Mouse (Mus musculus): ENCODE measurements around the gene Chid1. TPM values are rescaled to one million over a fixed set of nuclear protein-coding genes. Genes with fewer than 3 reads are reported as not detected.
A peak's percentile ranks its signal among the peaks of the same experiment; 100 is the strongest.

Chid1 gene
- polyA plus RNA-seq, 1 experiment: 89.4 TPM

DNA sequence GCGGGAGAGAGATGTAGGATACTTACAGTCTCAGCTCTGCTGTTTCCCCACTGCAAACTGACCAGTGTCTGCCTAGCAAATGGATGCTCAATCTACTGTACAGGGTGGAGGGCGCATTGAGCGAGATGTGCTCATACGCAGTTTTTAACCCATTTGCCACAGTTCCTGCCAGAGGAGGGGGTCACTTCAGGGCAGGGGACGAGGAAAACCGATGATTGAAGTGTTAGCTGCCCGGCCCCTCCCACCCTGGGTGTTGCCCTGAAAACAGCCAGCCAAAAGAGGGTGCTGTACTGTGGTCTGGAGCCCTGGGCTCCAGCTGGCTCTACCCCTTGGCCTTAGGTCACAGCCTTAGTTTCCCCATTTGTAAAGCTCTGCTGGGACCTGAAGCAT is 62.7 kb downstream of the Chid1 start:
- no peak for TF ChIP-seq CTCF (IDR thresholded peaks at IDR 0.05; ENCODE audit: control insufficient read depth, insufficient read depth, insufficient replicate concordance, low read depth, low read length)
- TF ChIP-seq POLR2A (IDR thresholded peaks at IDR 0.05; ENCODE audit: control insufficient read depth, low read depth, low read length): no peak
- Histone ChIP-seq H3K4me1 (ENCODE audit: control insufficient read depth, insufficient read depth, low read length) (peaks cover 30% of the 10 kb centered on the region), H3K36me3 (ENCODE audit: control insufficient read depth, insufficient read depth, low read length) (no peaks in the 10 kb centered on the region), H3K27ac (ENCODE audit: control insufficient read depth, insufficient read depth, low read depth, low read length) (peak overlapping the region; percentile 86), H3K4me3 (ENCODE audit: control insufficient read depth, low read depth, low read length) (peak overlapping the region; percentile 92), H3K27me3 (ENCODE audit: control insufficient read depth, insufficient read depth, low read length) (no peaks in the 10 kb centered on the region)

GRCm38 (mm10) chr7:141476226-141476980 is 63.3 kb downstream of the Chid1 start:
- TF ChIP-seq CTCF (IDR thresholded peaks at IDR 0.05; ENCODE audit: control insufficient read depth, insufficient read depth, insufficient replicate concordance, low read depth, low read length) (no peak), POLR2A (IDR thresholded peaks at IDR 0.05; ENCODE audit: control insufficient read depth, low read depth, low read length) (no peak; the same call in 1 of the 2 replicates)
- H3K36me3 ChIP-seq (ENCODE audit: control insufficient read depth, insufficient read depth, low read length): no peaks in the 10 kb centered on the region
- H3K4me3 ChIP-seq (ENCODE audit: control insufficient read depth, low read depth, low read length): peak overlapping the region; percentile 92
- H3K4me1 ChIP-seq (ENCODE audit: control insufficient read depth, insufficient read depth, low read length): peaks cover 26% of the 10 kb centered on the region
- H3K27me3 ChIP-seq (ENCODE audit: control insufficient read depth, insufficient read depth, low read length): no peaks in the 10 kb centered on the region
- peak overlapping the region; percentile 86 for H3K27ac ChIP-seq (ENCODE audit: control insufficient read depth, insufficient read depth, low read depth, low read length)

GRCm38 (mm10) chr7:141475805-141476158 is 63.9 kb downstream of the Chid1 start:
- Histone ChIP-seq H3K27me3 (ENCODE audit: control insufficient read depth, insufficient read depth, low read length) (no peaks in the 10 kb centered on the region), H3K36me3 (ENCODE audit: control insufficient read depth, insufficient read depth, low read length) (no peaks in the 10 kb centered on the region), H3K27ac (ENCODE audit: control insufficient read depth, insufficient read depth, low read depth, low read length) (peak overlapping the region; percentile 86), H3K4me1 (ENCODE audit: control insufficient read depth, insufficient read depth, low read length) (peaks cover 23% of the 10 kb centered on the region), H3K4me3 (ENCODE audit: control insufficient read depth, low read depth, low read length) (peak overlapping the region; percentile 92)
- TF ChIP-seq CTCF (IDR thresholded peaks at IDR 0.05; ENCODE audit: control insufficient read depth, insufficient read depth, insufficient replicate concordance, low read depth, low read length) (no peak), POLR2A (IDR thresholded peaks at IDR 0.05; ENCODE audit: control insufficient read depth, low read depth, low read length) (no peak)

- TF ChIP-seq CTCF (IDR thresholded peaks at IDR 0.05; ENCODE audit: control insufficient read depth, insufficient read depth, insufficient replicate concordance, low read depth, low read length) (no peak), POLR2A (IDR thresholded peaks at IDR 0.05; ENCODE audit: control insufficient read depth, low read depth, low read length) (peak; percentile 73)
- peak within 1 kb of the TSS; percentile 86 for H3K27ac ChIP-seq (ENCODE audit: control insufficient read depth, insufficient read depth, low read depth, low read length)
- peak within 1 kb of the TSS; percentile 92 for H3K4me3 ChIP-seq (ENCODE audit: control insufficient read depth, low read depth, low read length)
- H3K27me3 ChIP-seq (ENCODE audit: control insufficient read depth, insufficient read depth, low read length): no peaks in the 10 kb centered on the region
- peaks cover 23% of the 10 kb centered on the region for H3K4me1 ChIP-seq (ENCODE audit: control insufficient read depth, insufficient read depth, low read length)
- no peaks in the 10 kb centered on the region; the same call in 1 of the 2 replicates for H3K36me3 ChIP-seq (ENCODE audit: control insufficient read depth, insufficient read depth, low read length)
Observed at GRCm38 (mm10) chr7:141475011-141475804, 64.4 kb downstream of the Chid1 start, which contains the start of the genes Polr2l and Tspan4. Gene Polr2l (minus strand): TSS chr7:141475132. Gene Tspan4 (plus strand): TSS chr7:141475240.

GRCm38 (mm10) chr7:141474160-141474559 is 65.5 kb downstream of the Chid1 start:
- H3K27me3 ChIP-seq (ENCODE audit: control insufficient read depth, insufficient read depth, low read length): no peaks in the 10 kb centered on the region
- H3K36me3 ChIP-seq (ENCODE audit: control insufficient read depth, insufficient read depth, low read length): no peaks in the 10 kb centered on the region; the same call in 1 of the 2 replicates
- TF ChIP-seq POLR2A (IDR thresholded peaks at IDR 0.05; ENCODE audit: control insufficient read depth, low read depth, low read length) (no peak), CTCF (IDR thresholded peaks at IDR 0.05; ENCODE audit: control insufficient read depth, insufficient read depth, insufficient replicate concordance, low read depth, low read length) (no peak)
- H3K4me3 ChIP-seq (ENCODE audit: control insufficient read depth, low read depth, low read length): peak overlapping the region; percentile 92
- no peak overlapping the region; the same call in 1 of the 2 replicates for H3K27ac ChIP-seq (ENCODE audit: control insufficient read depth, insufficient read depth, low read depth, low read length)
- H3K4me1 ChIP-seq (ENCODE audit: control insufficient read depth, insufficient read depth, low read length): peaks cover 25% of the 10 kb centered on the region

DNA sequence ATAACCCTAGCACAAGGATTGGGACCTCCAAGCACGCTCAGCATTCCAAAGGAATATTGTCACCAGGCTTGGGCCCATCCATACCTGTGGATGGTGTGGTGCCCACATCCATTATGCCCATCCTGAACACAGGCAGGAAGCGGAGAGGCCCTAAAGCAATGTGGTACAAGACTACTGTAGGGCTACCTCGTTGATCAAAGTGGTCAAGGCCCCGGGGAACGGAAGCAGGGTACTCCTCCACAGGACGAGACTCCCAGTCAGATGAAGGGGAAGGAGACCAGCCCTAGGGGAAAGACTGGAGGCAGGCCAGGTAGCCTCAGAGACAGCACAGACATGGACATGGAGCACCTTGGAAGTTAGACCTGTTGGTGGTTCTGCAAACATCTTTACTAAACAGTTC is 66.9 kb downstream of the Chid1 start:
- no peak for TF ChIP-seq CTCF (IDR thresholded peaks at IDR 0.05; ENCODE audit: control insufficient read depth, insufficient read depth, insufficient replicate concordance, low read depth, low read length)
- no peak for TF ChIP-seq POLR2A (IDR thresholded peaks at IDR 0.05; ENCODE audit: control insufficient read depth, low read depth, low read length)
- peaks cover 34% of the 10 kb centered on the region for H3K4me1 ChIP-seq (ENCODE audit: control insufficient read depth, insufficient read depth, low read length)
- no peak overlapping the region for H3K4me3 ChIP-seq (ENCODE audit: control insufficient read depth, low read depth, low read length)
- no peaks in the 10 kb centered on the region; the same call in 1 of the 2 replicates for H3K36me3 ChIP-seq (ENCODE audit: control insufficient read depth, insufficient read depth, low read length)
- H3K27ac ChIP-seq (ENCODE audit: control insufficient read depth, insufficient read depth, low read depth, low read length): 0 out of 2 replicates have a peak overlapping the region, but pooled peaks have one; percentile 34
- no peaks in the 10 kb centered on the region for H3K27me3 ChIP-seq (ENCODE audit: control insufficient read depth, insufficient read depth, low read length)

- Histone ChIP-seq H3K27me3 (ENCODE audit: control insufficient read depth, insufficient read depth, low read length) (no peaks in the 10 kb centered on the region), H3K4me3 (ENCODE audit: control insufficient read depth, low read depth, low read length) (no peak overlapping the region), H3K36me3 (ENCODE audit: control insufficient read depth, insufficient read depth, low read length) (no peaks in the 10 kb centered on the region; the same call in 1 of the 2 replicates), H3K27ac (ENCODE audit: control insufficient read depth, insufficient read depth, low read depth, low read length) (no peak overlapping the region), H3K4me1 (ENCODE audit: control insufficient read depth, insufficient read depth, low read length) (peaks cover 39% of the 10 kb centered on the region)
- TF ChIP-seq CTCF (IDR thresholded peaks at IDR 0.05; ENCODE audit: control insufficient read depth, insufficient read depth, insufficient replicate concordance, low read depth, low read length) (no peak), POLR2A (IDR thresholded peaks at IDR 0.05; ENCODE audit: control insufficient read depth, low read depth, low read length) (no peak)
Observed at GRCm38 (mm10) chr7:141472226-141472625, 67.4 kb downstream of the Chid1 start.

Measured in testis, adult 2 months (tissue).